Mouse (Mus musculus) heart, embryonic 12.5 days (tissue): ENCODE measurements at regions not wholly inside any gene's neighbourhood (a gene's known extent, or its start where the extent isn't known, plus 50 kb on each side); places are given as distances from the start of the nearest gene placed in this dataset.
A peak's percentile ranks its signal among the peaks of the same experiment; 100 is the strongest.

Experiments
- ATAC-seq: fragments of 200-750 bp; cut with Nextera tagmentation; 2 replicates; pipeline ENCODE4 v1.8.0; 2017; ENCODE audit warnings: moderate TSS enrichment, moderate library complexity; ENCODE audit not compliant: insufficient number of reproducible peaks, low FRiP score
- H3K27ac ChIP-seq: fragments of 300-500 bp; sonication (generic); 2 replicates; pipeline ENCODE4 v1.5.1; 2016; ENCODE audit warnings: mild to moderate bottlenecking, moderate library complexity; ENCODE audit not compliant: poor library complexity, severe bottlenecking
- H3K27me3 ChIP-seq: fragments of 300-500 bp; sonication (generic); replicated peaks from 2 replicates; pipeline ENCODE4 v1.6.1; 2016; ENCODE audit warnings: mild to moderate bottlenecking, moderate library complexity
- H3K36me3 ChIP-seq: fragments of 300-500 bp; sonication (generic); 2 replicates; pipeline ENCODE4 v1.6.1; 2016; ENCODE audit warnings: mild to moderate bottlenecking, moderate library complexity
- H3K4me1 ChIP-seq: fragments of 300-500 bp; sonication (generic); replicated peaks from 2 replicates; pipeline ENCODE4 v1.6.1; 2016; ENCODE audit warnings: mild to moderate bottlenecking
- H3K4me2 ChIP-seq: fragments of 300-500 bp; sonication (generic); 2 replicates; pipeline ENCODE4 v1.6.1; 2016; ENCODE audit warnings: mild to moderate bottlenecking, moderate library complexity
- H3K4me3 ChIP-seq: fragments of 300-500 bp; sonication (generic); 2 replicates; pipeline ENCODE4 v1.5.1; 2016; ENCODE audit warnings: mild to moderate bottlenecking
- H3K9ac ChIP-seq: fragments of 300-500 bp; sonication (generic); 2 replicates; pipeline ENCODE4 v1.6.1; 2016; ENCODE audit warnings: mild to moderate bottlenecking, moderate library complexity
- H3K9me3 ChIP-seq: fragments of 300-500 bp; sonication (generic); replicated peaks from 2 replicates; pipeline ENCODE4 v1.6.1; 2016; ENCODE audit warnings: mild to moderate bottlenecking, moderate library complexity
- WGBS: fragments of 180-500 bp; shearing (Covaris S2); methylation state at CpG from one replicate; pipeline ENCODE4 v1.1.7; 2016; 5-methylcytosine and 5-hydroxymethylcytosine counted together

GRCm38 (mm10) chr8:35123196-35123621 lies 642.4 kb upstream of the Gm19410 start:
- Histone ChIP-seq H3K4me1 (peaks cover 21% of the 10 kb centered on the region; the same call in 1 of the 2 replicates), H3K27ac (no peak overlapping the region), H3K36me3 (no peaks in the 10 kb centered on the region), H3K9ac (no peak overlapping the region), H3K4me3 (peak overlapping the region; percentile 25; the same call in 1 of the 2 replicates), H3K9me3 (no peaks in the 10 kb centered on the region), H3K4me2 (peak overlapping the region; percentile 53), H3K27me3 (no peaks in the 10 kb centered on the region)
- ATAC-seq = no peak
- WGBS = 3% methylated on average over 14 of the region's 14 CpGs

DNA sequence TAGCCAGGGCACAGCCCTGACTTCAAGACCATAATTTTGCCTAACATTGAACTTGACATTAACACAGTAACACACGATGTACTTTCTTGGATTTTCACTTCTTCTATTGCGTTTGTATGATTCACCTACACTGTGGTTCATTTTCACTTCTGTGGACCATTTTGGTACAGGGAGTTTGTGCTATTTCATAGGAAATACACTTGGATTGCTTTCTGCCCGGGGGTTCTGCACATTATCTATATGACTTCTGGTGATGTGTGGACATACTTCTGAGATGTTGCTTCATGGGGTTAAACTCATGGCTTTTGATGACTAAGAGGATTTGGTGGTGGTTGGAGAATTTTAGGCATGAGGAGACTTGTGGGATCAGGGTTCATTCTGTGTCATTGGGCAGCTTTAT lies 640.4 kb upstream of the Gm19410 start:
- 85% methylated on average over 3 of the region's 3 CpGs for WGBS

DNA sequence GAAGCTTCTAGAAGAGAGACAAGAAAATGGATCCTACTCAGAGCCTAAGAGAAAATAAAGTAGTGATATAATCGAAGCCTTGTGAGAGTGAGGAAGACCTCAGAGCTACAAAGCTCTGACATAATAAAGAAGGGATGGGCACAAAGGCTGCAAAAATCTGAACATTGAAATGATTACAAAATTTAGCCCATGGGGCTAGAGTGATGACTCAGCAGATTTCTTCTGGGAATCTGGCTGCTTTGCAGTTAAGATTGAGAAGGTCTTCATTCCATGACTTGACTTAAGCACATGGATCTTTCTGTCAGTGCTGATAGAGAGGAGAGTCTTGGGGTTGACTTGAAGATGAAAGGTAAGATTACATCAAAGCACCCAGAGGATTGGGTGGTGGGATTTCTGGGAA lies 633.3 kb upstream of the Gm19410 start:
- Histone ChIP-seq H3K27ac (no peak overlapping the region), H3K4me2 (no peak overlapping the region), H3K4me1 (peaks cover 12% of the 10 kb centered on the region), H3K9me3 (no peaks in the 10 kb centered on the region), H3K4me3 (no peak overlapping the region), H3K36me3 (no peaks in the 10 kb centered on the region), H3K9ac (no peak overlapping the region), H3K27me3 (no peaks in the 10 kb centered on the region)
- 83% methylated on average over 1 of the region's 1 CpGs for WGBS
- no peak for ATAC-seq

More for the DNA sequence above, 640.4 kb upstream of the Gm19410 start:
- Histone ChIP-seq H3K4me1 (peaks cover 23% of the 10 kb centered on the region), H3K4me3 (no peak overlapping the region), H3K9ac (no peak overlapping the region), H3K4me2 (no peak overlapping the region), H3K27ac (no peak overlapping the region), H3K36me3 (no peaks in the 10 kb centered on the region), H3K9me3 (no peaks in the 10 kb centered on the region), H3K27me3 (no peaks in the 10 kb centered on the region)
- ATAC-seq = no peak

GRCm38 (mm10) chr8:35135630-35136029 lies 630.0 kb upstream of the Gm19410 start:
- ATAC-seq = no peak
- Histone ChIP-seq H3K4me1 (peaks cover 6% of the 10 kb centered on the region), H3K27ac (no peak overlapping the region), H3K4me2 (no peak overlapping the region), H3K9ac (no peak overlapping the region), H3K4me3 (no peak overlapping the region), H3K36me3 (no peaks in the 10 kb centered on the region), H3K27me3 (no peaks in the 10 kb centered on the region), H3K9me3 (no peaks in the 10 kb centered on the region)
- WGBS = 85% methylated on average over 7 of the region's 7 CpGs

- ATAC-seq = no peak
- H3K4me1 ChIP-seq = no peaks in the 10 kb centered on the region
- H3K36me3 ChIP-seq = no peaks in the 10 kb centered on the region
- no peaks in the 10 kb centered on the region for H3K9me3 ChIP-seq
- H3K27ac ChIP-seq = no peak overlapping the region
- H3K4me2 ChIP-seq = no peak overlapping the region
- H3K4me3 ChIP-seq = no peak overlapping the region
- H3K27me3 ChIP-seq = no peaks in the 10 kb centered on the region
- H3K9ac ChIP-seq = no peak overlapping the region
- WGBS = 77% methylated on average over 3 of the region's 3 CpGs
Measured at GRCm38 (mm10) chr8:35136643-35137042, 628.9 kb upstream of the Gm19410 start.

GRCm38 (mm10) chr8:35140775-35141174 lies 624.8 kb upstream of the Gm19410 start:
- WGBS = 66% methylated on average over 1 of the region's 1 CpGs
- no peaks in the 10 kb centered on the region for H3K9me3 ChIP-seq
- H3K36me3 ChIP-seq = no peaks in the 10 kb centered on the region
- H3K4me3 ChIP-seq = no peak overlapping the region
- H3K27ac ChIP-seq = no peak overlapping the region
- peaks cover 24% of the 10 kb centered on the region for H3K4me1 ChIP-seq
- no peaks in the 10 kb centered on the region for H3K27me3 ChIP-seq
- H3K4me2 ChIP-seq = no peak overlapping the region
- no peak for ATAC-seq
- H3K9ac ChIP-seq = no peak overlapping the region

DNA sequence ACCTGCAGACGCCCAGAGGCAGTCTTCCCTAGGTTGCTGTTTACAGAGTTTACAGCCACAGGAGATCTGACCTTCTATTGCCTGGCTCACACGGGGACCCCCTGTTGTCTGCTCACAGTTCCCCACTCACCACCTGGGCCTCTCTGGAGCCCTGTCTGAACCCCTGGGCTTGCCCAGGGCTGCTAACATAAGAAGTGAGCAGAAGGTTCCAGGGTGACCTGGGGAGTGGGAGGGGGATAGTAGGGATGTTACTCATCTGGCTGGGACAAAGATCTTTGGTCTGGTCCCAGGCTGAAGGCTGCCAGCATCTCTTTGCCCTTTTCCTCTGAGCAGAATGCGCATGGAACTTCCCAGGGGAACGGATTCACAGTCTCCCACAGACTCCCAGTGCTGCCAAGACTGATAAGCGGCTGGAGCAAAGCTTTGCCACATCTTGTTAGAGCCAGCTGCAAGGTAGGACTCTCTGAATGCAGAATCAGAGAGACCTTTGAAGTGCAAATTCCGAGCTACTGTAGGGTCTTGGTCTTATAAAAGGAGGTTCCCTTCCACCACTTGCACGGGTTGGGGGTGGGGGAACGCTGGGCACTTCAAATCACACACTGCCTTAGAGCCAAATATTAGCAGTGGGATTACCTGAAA lies 622.5 kb upstream of the Gm19410 start:
- WGBS = 16% methylated on average over 8 of the region's 8 CpGs
- no peak overlapping the region for H3K4me3 ChIP-seq
- H3K4me1 ChIP-seq = peaks cover 24% of the 10 kb centered on the region
- ATAC-seq = no peak
- no peaks in the 10 kb centered on the region for H3K27me3 ChIP-seq
- H3K9ac ChIP-seq = no peak overlapping the region
- H3K4me2 ChIP-seq = peak overlapping the region; percentile 26
- no peaks in the 10 kb centered on the region for H3K36me3 ChIP-seq
- H3K27ac ChIP-seq = peak overlapping the region; percentile 60; the same call in 1 of the 2 replicates
- no peaks in the 10 kb centered on the region; the same call in 1 of the 2 replicates for H3K9me3 ChIP-seq

- WGBS = 26% methylated on average over 7 of the region's 7 CpGs
- no peaks in the 10 kb centered on the region; the same call in 1 of the 2 replicates for H3K9me3 ChIP-seq
- peak overlapping the region; percentile 60; the same call in 1 of the 2 replicates for H3K27ac ChIP-seq
- no peak overlapping the region for H3K4me3 ChIP-seq
- ATAC-seq = no peak
- H3K4me1 ChIP-seq = peaks cover 24% of the 10 kb centered on the region
- no peak overlapping the region for H3K9ac ChIP-seq
- H3K36me3 ChIP-seq = no peaks in the 10 kb centered on the region
- no peaks in the 10 kb centered on the region for H3K27me3 ChIP-seq
- peak overlapping the region; percentile 26 for H3K4me2 ChIP-seq
Measured at GRCm38 (mm10) chr8:35143684-35144083, 621.9 kb upstream of the Gm19410 start.

GRCm38 (mm10) chr8:35144401-35144800 lies 621.2 kb upstream of the Gm19410 start:
- ATAC-seq = no peak
- no peak overlapping the region for H3K4me2 ChIP-seq
- 45% methylated on average over 4 of the region's 4 CpGs for WGBS
- H3K4me1 ChIP-seq = peaks cover 24% of the 10 kb centered on the region
- H3K9ac ChIP-seq = no peak overlapping the region
- no peak overlapping the region for H3K4me3 ChIP-seq
- no peaks in the 10 kb centered on the region for H3K27me3 ChIP-seq
- H3K9me3 ChIP-seq = no peaks in the 10 kb centered on the region; the same call in 1 of the 2 replicates
- no peaks in the 10 kb centered on the region for H3K36me3 ChIP-seq
- H3K27ac ChIP-seq = no peak overlapping the region

- WGBS = 88% methylated on average over 8 of the region's 8 CpGs
- Histone ChIP-seq H3K4me2 (no peak overlapping the region), H3K4me1 (peaks cover 19% of the 10 kb centered on the region), H3K27ac (no peak overlapping the region), H3K9me3 (no peaks in the 10 kb centered on the region; the same call in 1 of the 2 replicates), H3K27me3 (no peaks in the 10 kb centered on the region), H3K36me3 (no peaks in the 10 kb centered on the region), H3K4me3 (no peak overlapping the region), H3K9ac (no peak overlapping the region)
- no peak for ATAC-seq
Measured at GRCm38 (mm10) chr8:35147481-35147880, 618.1 kb upstream of the Gm19410 start.

DNA sequence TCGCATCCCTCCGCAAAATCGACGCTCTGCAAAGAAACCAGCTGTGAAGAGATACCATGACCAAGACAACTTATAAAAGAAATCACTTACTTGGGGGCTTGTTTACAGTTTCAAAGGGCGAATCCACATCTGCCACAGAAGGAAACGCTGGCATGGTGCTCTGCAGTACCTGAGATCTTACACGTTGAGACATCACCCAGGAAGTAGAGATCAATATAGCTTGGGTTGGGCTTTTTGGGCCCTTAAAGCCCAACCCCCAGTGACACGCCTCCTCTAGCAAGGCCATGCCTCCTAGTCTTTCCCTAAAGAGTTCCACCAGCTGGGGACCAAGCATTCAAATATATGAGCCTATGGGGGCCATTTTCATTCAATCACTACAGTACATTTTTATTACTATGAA lies 617.6 kb upstream of the Gm19410 start:
- H3K9me3 ChIP-seq = no peaks in the 10 kb centered on the region; the same call in 1 of the 2 replicates
- H3K4me3 ChIP-seq = no peak overlapping the region
- 85% methylated on average over 8 of the region's 8 CpGs for WGBS
- no peak overlapping the region for H3K4me2 ChIP-seq
- no peak overlapping the region for H3K9ac ChIP-seq
- H3K36me3 ChIP-seq = no peaks in the 10 kb centered on the region
- peaks cover 15% of the 10 kb centered on the region for H3K4me1 ChIP-seq
- ATAC-seq = no peak
- no peaks in the 10 kb centered on the region for H3K27me3 ChIP-seq
- no peak overlapping the region for H3K27ac ChIP-seq

DNA sequence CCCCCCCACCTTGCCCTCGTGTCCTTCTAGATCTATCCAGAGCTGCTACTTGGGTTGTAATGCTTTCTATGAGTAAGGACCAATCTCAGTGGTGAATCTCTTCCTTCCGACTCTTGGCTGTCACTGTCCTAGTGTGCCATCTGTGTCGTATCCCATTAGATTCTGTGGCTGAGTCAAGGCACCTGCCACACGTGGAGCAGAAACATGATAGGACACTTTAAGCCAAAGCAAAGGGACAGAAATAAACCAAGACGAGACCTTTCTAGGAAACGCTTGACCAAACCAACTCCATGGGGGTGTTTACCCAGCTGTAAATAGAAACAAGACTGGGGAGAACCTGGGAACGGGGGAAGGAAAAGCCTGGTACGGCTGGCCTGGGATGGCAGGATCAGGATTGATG lies 613.0 kb upstream of the Gm19410 start:
- Histone ChIP-seq H3K4me3 (no peak overlapping the region), H3K27ac (no peak overlapping the region), H3K9ac (no peak overlapping the region), H3K36me3 (no peaks in the 10 kb centered on the region), H3K4me1 (no peaks in the 10 kb centered on the region; the same call in 1 of the 2 replicates), H3K4me2 (no peak overlapping the region), H3K27me3 (no peaks in the 10 kb centered on the region), H3K9me3 (no peaks in the 10 kb centered on the region; the same call in 1 of the 2 replicates)
- 55% methylated on average over 8 of the region's 8 CpGs for WGBS
- no peak for ATAC-seq
